Mouse (Mus musculus): Measurements from ENCODE around the gene Ddx10.
"Not testable (repeated sequence)": the region's sequence is repeated elsewhere in the genome, so short reads cannot be mapped to it uniquely, and the experiment has no call there.

Ddx10 gene

DNA sequence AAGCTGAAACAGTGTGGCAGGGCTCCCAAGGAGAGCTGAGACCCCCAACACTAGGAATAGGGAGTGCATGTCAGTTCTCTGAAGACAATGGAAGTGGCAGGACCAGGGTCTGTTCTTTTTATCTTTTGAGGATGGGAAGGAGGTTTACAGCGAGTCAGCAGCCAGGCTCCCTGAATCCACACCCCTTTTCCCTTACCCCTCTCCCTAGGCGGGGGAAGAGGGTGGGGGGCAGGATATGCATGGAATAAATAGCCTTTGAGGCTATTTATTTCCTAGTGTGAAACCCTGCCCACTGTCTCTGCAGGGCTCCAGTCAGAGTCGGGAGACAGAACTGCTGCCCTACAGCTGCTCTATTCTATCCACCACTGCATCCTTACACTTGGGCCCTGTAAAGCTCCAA is 9.9 kb upstream of the Ddx10 start:
- DNase-seq (ENCODE audit: low read depth, low spot score) = no peak
- H3K36me3 ChIP-seq (ENCODE audit: control insufficient read depth, insufficient read depth, low read length, poor library complexity, severe bottlenecking) = no peaks in the 10 kb centered on the region
- H3K27me3 ChIP-seq (ENCODE audit: control insufficient read depth, insufficient read depth, low read length, poor library complexity, severe bottlenecking) = no peaks in the 10 kb centered on the region

DNA sequence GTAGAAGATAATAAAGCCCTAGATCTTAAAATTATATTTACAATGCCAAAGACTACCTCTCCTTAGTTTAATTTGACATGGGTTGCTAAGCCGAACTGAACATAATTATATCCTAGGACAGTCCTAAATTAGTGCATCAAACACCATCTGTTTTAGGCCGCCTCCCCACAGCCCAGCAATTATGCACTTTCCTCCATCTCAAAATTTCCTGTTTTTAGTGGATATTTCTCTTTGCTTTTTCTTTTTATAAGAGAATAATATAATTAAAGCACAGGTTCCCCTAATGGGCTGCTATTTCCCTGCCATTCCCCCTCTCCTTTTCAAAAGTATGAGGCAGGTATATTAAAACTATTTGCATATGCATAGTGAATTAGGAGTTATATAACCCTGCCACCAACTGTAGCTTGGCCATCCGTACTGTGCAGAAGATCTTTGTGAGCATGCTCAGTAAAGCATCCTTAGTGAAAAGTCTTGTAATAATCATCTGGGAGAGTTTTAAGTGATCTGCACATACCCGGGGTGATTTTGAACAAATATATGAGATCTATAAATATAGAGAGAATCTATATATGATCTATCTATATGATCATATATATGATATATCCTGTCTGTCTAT is 8.9 kb upstream of the Ddx10 start:
- Histone ChIP-seq H3K27me3 (ENCODE audit: control insufficient read depth, insufficient read depth, low read length, poor library complexity, severe bottlenecking) (no peaks in the 10 kb centered on the region), H3K36me3 (ENCODE audit: control insufficient read depth, insufficient read depth, low read length, poor library complexity, severe bottlenecking) (no peaks in the 10 kb centered on the region)
- no peak for DNase-seq (ENCODE audit: low read depth, low spot score)

DNA sequence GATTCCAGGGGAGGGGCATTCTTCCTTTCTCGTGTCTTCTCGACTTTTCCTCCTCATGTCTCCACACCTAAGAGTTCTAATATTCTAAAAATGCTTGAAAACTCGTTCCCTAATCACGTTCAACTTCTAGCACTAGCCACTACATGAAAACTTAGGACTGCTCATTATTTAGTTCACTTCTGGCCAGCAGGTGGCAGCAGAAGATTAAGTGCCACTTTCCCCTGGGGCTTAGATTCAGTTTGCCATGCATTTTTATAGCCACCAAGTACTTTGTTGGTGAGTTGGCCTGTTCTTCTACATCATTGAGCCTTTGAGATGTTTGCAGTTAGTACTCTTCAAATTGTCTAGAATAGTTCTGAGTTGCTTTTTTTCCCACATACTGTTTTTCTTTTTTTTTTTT is 6.5 kb upstream of the Ddx10 start:
- Histone ChIP-seq H3K36me3 (ENCODE audit: control insufficient read depth, insufficient read depth, low read length, poor library complexity, severe bottlenecking) (no peaks in the 10 kb centered on the region), H3K27me3 (ENCODE audit: control insufficient read depth, insufficient read depth, low read length, poor library complexity, severe bottlenecking) (no peaks in the 10 kb centered on the region)
- DNase-seq (ENCODE audit: low read depth, low spot score) = peak; percentile 82

DNA sequence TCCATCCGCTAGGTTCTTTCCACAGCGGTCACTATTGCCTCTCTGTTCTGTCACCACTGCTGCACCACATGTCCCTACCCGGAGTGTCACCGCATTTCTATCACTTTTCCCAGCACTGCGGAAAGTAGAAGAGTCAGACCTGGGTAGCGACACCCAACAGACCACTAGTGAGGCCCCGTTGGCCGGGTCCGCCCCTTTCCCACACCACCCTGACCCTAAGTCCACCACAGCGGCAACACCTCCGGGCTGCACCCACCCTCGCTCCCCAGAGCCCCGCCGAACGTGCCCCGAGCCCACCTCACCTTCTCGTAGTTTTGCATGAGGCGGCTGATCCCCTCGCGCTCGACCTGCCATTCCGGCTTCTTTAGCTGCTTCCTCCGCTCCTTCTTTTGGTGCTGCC is 337 bp downstream of the Ddx10 start:
- Histone ChIP-seq H3K36me3 (ENCODE audit: control insufficient read depth, insufficient read depth, low read length, poor library complexity, severe bottlenecking) (no peaks in the 10 kb centered on the region), H3K27me3 (ENCODE audit: control insufficient read depth, insufficient read depth, low read length, poor library complexity, severe bottlenecking) (no peaks in the 10 kb centered on the region)
- DNase-seq (ENCODE audit: low read depth, low spot score) = no peak

DNA sequence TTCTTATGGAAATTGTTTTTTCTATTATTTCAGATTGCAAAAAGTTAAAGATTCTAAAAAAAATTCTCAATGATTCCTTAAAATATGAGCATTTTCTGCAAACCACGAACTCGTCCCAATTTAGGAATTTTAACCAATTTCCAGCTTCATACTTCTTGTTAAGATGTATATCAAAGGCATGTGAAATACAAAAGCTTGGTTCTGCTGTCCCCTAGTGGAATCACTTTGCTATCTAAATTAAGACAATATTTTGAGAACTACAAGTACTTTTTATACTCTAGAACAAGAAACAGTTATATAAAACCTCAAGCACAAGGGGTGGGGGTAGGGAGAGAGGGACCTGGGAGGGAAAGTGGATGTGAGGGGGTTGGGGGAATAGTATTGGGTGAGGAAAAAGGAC is 29.7 kb downstream of the Ddx10 start:
- DNase-seq (ENCODE audit: low read depth, low spot score) = peak; percentile 13
- Histone ChIP-seq H3K27me3 (ENCODE audit: control insufficient read depth, insufficient read depth, low read length, poor library complexity, severe bottlenecking) (no peaks in the 10 kb centered on the region), H3K36me3 (ENCODE audit: control insufficient read depth, insufficient read depth, low read length, poor library complexity, severe bottlenecking) (peaks cover 4% of the 10 kb centered on the region; the same call in 1 of the 2 replicates)

DNA sequence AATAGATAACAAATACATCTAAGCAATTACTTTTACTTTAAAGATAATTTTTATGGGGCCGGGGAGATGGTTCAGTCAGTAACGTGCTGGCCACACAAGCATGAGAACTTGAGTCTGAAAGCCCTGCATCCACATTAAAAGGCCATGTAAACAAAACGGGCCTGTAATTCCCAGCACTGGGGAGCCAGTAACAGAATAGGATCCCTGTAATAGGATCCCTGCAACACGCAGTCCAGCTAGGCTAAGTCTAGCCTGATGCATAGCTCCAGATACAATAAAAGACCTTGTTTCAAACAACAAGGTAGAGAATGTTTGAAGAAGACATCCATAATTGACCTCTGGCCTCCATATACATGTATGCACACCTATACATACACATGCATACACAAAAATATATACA is 39.6 kb downstream of the Ddx10 start:
- Histone ChIP-seq H3K36me3 (ENCODE audit: control insufficient read depth, insufficient read depth, low read length, poor library complexity, severe bottlenecking) (peaks cover 5% of the 10 kb centered on the region; the same call in 1 of the 2 replicates), H3K27me3 (ENCODE audit: control insufficient read depth, insufficient read depth, low read length, poor library complexity, severe bottlenecking) (no peaks in the 10 kb centered on the region)
- DNase-seq (ENCODE audit: low read depth, low spot score) = no peak

DNA sequence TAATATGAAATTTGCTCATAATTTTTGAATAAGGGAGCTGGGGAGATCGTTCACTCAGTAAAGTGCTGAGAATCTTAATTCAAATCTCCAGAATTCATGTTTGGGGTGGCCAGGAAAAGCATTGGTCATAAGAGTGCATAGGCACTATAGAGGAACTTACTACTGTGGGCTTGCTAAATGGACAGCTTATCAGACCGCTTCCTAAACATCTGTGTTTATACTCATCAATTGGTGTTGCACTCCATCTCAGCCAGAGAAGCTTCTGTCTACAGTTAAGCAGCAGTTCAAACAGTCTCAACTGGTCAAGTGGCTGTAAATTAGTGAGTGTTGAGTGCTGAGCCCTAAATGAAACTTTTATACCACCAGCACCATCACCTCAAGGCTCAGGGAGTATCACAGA is 73.3 kb downstream of the Ddx10 start:
- Histone ChIP-seq H3K27me3 (ENCODE audit: control insufficient read depth, insufficient read depth, low read length, poor library complexity, severe bottlenecking) (no peaks in the 10 kb centered on the region), H3K36me3 (ENCODE audit: control insufficient read depth, insufficient read depth, low read length, poor library complexity, severe bottlenecking) (no peaks in the 10 kb centered on the region)
- no peak for DNase-seq (ENCODE audit: low read depth, low spot score)

DNA sequence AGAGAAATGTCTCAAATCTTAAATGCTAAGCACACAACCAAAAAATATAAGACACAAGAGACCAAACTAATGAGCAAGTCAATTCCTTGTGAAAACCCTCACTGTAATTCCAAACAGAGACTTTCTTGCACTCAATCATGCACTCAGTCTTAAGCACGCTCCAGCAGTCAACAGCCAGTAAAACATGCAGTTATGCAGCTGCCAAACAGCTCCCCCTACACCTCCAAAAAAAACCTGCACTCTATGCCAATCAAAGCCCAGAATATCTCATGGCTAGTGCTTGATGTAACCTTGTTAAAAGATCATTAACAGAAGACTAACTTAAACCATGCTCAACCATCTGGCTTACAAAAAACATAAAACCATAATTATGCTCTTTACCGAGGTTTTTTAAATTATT is 74.6 kb downstream of the Ddx10 start:
- Histone ChIP-seq H3K36me3 (ENCODE audit: control insufficient read depth, insufficient read depth, low read length, poor library complexity, severe bottlenecking) (no peaks in the 10 kb centered on the region), H3K27me3 (ENCODE audit: control insufficient read depth, insufficient read depth, low read length, poor library complexity, severe bottlenecking) (no peaks in the 10 kb centered on the region)
- peak; percentile 6 for DNase-seq (ENCODE audit: low read depth, low spot score)

DNA sequence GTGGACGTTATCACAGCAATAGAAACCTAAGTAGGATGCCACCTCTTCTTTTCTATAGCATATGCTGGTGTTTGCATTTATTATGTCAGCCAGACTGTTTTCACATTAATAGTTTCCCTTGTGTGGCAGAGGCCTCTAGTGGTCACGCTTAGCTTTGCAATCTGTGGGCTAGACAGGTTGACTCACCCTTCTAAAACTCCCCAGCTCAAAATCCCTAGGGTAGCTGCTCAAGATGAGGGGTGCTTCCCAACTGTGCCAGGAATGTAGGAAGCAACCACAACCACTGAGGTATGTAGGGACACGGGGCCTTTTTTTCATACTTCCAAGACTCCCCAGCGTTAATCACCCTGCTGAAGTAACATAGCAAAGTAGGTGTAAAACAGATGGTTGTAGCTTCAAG is 103.6 kb downstream of the Ddx10 start:
- peak; percentile 44 for DNase-seq (ENCODE audit: low read depth, low spot score)
- Histone ChIP-seq H3K36me3 (ENCODE audit: control insufficient read depth, insufficient read depth, low read length, poor library complexity, severe bottlenecking) (no peaks in the 10 kb centered on the region), H3K27me3 (ENCODE audit: control insufficient read depth, insufficient read depth, low read length, poor library complexity, severe bottlenecking) (no peaks in the 10 kb centered on the region)

DNA sequence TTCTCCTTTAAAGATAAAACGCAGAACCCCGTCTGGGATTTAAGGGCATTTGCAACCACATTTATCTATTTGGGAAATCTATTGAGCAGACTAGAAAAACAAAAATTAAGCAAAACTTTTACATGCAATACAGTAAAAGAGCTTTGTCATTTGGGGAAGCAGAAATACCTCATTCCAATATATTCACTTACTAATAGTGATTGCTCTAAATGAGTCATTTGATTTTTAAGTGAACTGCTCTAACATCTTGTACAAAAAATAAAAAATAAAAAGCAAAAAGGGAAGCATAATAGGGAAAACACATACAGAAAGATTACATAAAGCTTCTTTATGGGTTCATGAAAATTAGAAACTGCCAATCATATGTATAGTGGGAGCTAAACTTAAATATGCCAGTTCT is 104.3 kb downstream of the Ddx10 start:
- no peaks in the 10 kb centered on the region for H3K27me3 ChIP-seq (ENCODE audit: control insufficient read depth, insufficient read depth, low read length, poor library complexity, severe bottlenecking)
- DNase-seq (ENCODE audit: low read depth, low spot score) = no peak
- no peaks in the 10 kb centered on the region for H3K36me3 ChIP-seq (ENCODE audit: control insufficient read depth, insufficient read depth, low read length, poor library complexity, severe bottlenecking)

DNA sequence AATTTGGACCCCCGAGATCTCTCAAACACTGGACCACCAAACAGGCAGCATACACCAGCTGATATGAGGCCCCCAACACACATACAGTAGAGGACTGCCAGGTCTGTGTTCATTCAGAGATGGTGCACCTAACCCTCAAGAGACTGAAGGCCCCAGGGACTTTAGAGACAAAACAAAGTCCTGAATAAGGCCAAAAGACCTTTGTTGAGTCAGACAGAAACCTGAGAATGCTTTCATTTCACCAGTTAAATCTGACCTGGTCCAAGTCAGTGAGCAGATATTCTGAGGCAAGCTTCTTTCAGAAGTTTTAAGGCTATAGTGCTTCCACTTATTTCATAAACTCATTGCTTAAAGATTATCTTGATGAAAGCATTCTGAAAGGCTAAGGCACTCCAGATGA is 105.4 kb downstream of the Ddx10 start:
- H3K27me3 ChIP-seq (ENCODE audit: control insufficient read depth, insufficient read depth, low read length, poor library complexity, severe bottlenecking); DNase-seq (ENCODE audit: low read depth, low spot score); H3K36me3 ChIP-seq (ENCODE audit: control insufficient read depth, insufficient read depth, low read length, poor library complexity, severe bottlenecking): not testable (repeated sequence)

DNA sequence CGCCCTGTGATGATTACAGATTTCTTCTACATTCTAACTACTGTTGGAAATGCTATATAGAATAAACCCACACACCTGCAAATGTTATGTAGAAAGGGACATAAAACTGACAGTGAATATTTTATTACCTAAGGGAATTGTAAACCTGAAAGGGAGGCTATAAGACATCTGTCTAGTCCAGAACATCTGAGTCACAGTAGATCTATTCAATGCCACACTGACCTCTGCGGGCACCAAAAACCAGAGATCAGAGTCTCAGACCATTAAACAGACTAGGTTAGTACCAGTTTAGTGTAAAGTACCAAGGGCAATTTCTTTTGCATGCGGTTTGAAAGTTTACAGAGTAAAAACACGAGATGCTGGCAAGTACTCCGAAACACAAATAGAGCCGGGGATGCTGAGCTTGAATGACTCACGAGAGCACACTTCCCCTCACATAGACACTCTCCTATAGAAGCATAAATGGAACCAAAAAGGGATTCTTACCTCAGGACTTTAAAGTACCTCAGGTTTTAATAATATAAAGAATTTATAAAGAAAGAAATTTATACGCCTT is 107.2 kb downstream of the Ddx10 start:
- DNase-seq (ENCODE audit: low read depth, low spot score) = no peak
- Histone ChIP-seq H3K27me3 (ENCODE audit: control insufficient read depth, insufficient read depth, low read length, poor library complexity, severe bottlenecking) (no peaks in the 10 kb centered on the region), H3K36me3 (ENCODE audit: control insufficient read depth, insufficient read depth, low read length, poor library complexity, severe bottlenecking) (no peaks in the 10 kb centered on the region)

DNA sequence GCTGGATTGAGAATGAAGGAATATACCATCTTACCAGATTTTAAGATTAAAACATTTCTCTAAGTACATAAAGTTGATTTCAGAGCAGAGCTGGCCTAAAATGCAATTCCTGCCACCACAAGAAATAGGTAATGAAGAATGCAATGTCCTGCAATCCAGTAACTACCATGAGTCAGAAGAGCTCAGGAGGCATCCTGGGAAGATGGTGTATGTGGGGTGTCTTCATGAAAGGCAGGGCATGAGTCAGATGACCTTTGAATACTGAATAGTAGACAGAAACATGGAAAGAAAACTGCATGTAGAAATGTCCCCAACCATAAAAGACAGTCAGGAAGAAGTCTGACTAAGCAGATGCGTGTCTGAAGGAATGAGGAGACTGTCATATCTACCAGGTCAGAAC is 115.0 kb downstream of the Ddx10 start:
- H3K27me3 ChIP-seq (ENCODE audit: control insufficient read depth, insufficient read depth, low read length, poor library complexity, severe bottlenecking) = no peaks in the 10 kb centered on the region
- no peak for DNase-seq (ENCODE audit: low read depth, low spot score)
- no peaks in the 10 kb centered on the region for H3K36me3 ChIP-seq (ENCODE audit: control insufficient read depth, insufficient read depth, low read length, poor library complexity, severe bottlenecking)

DNA sequence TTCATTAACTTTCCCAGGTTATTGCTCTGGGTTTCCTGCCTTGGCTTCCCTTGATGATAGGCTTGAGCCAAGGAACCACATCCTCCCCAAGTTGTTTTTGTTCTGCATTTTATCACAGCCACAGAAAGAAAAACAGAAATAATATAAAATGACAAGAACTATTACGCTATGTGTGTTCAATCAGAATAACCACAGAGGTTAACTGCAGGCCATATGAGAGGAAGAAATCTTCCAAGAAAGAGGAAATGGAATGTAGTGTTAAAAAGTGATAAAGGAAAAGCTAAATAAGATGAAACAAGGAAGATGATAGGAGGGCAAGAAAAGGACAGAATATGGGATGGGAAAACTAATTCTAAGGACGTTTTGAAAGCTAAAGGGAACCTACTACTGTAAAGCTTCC is 117.4 kb downstream of the Ddx10 start:
- no peak for DNase-seq (ENCODE audit: low read depth, low spot score)
- H3K27me3 ChIP-seq (ENCODE audit: control insufficient read depth, insufficient read depth, low read length, poor library complexity, severe bottlenecking) = no peaks in the 10 kb centered on the region
- H3K36me3 ChIP-seq (ENCODE audit: control insufficient read depth, insufficient read depth, low read length, poor library complexity, severe bottlenecking) = no peaks in the 10 kb centered on the region

DNA sequence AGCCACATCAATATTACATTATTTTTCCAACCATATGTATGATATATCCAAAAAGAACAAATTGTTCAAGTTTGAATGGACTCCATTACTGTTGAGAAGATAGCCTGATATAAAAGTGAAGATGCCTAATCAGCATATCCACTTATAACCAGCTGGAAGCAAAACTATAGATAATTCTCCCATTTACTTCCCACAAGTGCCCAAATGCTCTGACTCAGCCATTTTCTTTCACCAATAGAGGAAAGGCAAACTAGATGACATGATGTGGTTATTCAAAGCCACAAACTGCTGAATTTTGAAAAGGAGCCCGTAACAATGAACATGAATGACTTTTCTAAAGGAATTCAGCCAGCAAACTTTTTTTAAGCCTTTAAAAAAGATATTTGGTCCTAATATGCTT is 146.8 kb downstream of the Ddx10 start:
- Histone ChIP-seq H3K27me3 (ENCODE audit: control insufficient read depth, insufficient read depth, low read length, poor library complexity, severe bottlenecking) (no peaks in the 10 kb centered on the region), H3K36me3 (ENCODE audit: control insufficient read depth, insufficient read depth, low read length, poor library complexity, severe bottlenecking) (no peaks in the 10 kb centered on the region)
- no peak for DNase-seq (ENCODE audit: low read depth, low spot score)

All from splenic B cell, adult 2 months (primary cell).